Mouse (Mus musculus): ENCODE measurements around the gene Taf12.
"Not testable (repeated sequence)": the region's sequence is repeated elsewhere in the genome, so short reads cannot be mapped to it uniquely, and the experiment has no call there.

The Taf12 gene

DNA sequence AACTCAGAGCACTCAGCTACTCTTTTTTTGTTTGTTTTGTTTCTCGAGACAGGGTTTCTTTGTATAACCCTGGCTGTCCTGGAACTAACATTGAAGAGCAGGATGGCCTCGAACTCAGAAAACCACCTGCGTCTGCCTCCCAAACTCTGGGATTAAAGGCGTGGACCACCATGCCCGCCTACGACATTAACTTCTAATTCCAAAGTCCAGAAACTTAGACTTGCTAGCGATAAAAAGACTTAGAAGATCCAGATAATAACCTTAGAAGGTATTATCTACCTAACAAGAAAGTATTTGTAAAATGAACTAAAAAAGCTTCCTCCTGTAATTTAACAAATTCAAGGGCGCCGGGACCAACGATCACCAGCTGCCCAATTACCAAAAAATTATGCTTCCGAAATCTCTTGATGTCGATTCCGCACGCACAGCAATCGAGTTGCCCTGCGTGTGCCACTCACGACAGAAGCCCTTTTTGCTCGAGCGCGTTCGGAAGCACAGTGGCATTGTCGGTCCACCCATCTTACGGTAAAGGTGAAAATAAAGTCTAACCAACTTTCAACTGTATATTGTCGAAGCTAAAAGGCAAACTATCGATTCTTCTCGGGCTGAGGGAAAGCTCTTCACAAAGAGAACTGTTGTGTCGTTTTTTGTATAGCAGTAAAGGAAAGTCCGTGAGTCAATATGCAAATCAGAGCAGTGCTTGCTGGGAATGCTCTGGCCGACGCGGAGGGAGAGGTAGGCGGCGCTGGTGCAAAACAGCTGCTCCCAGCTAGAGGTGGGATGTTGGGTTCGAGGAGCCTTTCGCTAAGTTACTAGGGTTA is 4.2 kb upstream of the Taf12 start:
- DNase-seq (ENCODE audit: low read depth, low spot score), result peak; percentile 95

DNA sequence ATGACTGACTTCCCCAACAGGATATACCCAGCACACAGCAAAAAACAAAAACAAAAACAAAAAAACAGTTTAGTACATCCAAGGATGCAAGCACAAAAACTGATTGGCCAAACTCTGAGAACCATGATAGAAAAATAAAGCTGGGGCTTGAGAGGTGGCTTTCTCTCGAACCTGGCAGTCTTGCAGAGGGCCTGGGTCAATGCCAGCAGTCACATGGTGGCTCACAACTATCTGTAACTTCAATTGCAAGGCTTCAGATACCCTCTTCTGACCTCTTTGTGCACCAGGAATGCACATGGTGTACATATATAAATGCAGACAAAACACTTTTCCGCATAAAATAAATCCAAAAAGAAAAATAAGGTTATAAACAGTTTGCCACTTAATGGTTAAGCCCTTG is 1.0 kb upstream of the Taf12 start:
- peak; percentile 59 for DNase-seq (ENCODE audit: low read depth, low spot score)

DNA sequence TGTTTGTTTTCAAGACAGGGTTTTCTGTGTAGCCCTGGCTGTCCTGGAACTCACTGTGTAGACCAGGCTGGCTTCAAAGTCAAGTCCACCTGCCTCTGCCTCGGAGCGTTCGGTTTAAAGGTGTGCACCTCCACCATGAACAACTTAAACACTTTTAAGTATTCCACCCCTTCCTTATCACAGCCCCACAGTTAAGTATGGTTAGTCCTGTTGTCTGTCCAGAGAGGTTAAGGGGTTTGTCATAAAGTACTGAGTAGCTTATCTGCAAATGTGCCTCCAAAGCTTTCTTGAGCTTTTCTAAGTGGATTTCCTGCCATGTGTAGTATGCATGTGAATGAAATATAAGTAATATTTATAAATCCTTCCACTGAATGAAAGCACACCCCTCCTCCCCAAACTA is 1.8 kb downstream of the Taf12 start:
- no peak for DNase-seq (ENCODE audit: low read depth, low spot score)

DNA sequence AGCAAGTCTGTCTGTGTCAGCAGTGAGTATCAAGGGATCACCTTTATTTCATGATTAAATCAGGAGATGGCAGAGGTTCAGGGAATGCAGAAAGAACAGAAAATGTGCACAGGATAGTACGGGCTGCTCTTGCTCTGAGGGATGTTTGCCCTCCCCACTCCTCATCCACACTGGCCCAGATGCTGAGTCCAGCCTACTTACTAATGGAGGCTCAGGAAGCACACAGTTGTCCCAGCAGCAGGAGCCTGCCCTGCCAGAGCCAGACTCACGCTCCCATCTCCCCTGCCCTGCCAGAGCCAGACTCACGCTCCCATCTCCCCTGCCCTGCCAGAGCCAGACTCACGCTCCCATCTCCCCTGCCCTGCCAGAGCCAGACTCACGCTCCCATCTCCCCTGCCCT is 14.7 kb downstream of the Taf12 start:
- not testable (repeated sequence) for DNase-seq (ENCODE audit: low read depth, low spot score)

DNA sequence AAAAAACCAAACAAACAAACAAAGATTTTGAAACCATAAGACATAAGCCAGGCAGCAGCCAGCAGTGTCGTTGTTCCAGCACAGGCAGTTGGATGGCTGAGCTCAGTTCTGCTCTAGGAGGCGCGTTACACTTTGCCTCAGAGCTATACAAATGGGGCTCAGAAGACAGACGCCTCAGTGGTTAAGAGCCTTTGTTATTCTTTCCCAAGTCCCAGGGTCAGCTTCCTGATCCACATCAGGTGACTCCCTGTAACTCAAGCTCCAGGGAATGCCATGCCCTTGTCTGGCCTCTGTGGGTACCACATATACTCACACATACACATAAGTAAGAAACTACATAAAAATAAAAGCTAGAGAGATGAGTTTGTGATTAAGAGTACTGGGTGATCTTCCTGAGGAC is 16.9 kb downstream of the Taf12 start:
- no peak for DNase-seq (ENCODE audit: low read depth, low spot score)

DNA sequence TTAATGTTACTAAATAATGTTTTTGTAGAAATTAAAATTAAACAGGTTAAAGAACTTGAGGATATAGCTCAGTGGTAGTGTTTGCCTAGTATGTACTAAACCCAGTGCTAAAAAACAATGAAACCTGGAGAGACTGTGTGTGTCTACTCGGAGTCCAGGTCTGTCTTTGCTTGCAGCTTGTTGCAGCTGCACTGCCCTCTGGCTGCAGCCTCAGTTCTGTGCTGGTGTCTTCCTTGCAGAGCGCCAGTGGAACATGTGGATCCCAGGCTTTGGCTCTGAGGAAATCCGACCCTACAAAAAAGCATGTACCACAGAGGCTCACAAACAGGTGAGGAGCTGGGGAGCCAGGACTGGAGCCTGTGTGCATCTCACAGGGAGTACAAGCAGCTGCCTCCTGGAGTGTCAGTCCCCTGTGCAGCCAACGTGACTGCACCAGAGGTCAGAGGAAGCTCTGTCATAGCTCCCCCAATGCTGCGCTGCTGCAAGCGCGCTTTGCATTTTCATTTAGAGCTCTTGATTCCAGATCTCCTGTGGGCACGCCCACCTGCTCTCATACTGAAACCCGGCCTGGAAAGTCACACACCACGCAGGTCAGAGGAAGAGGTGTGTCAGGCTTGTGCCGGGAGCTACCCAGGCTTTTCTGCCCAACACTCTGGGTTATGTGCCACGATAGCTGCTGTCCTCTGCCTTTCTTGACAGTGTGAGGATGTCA is 17.6 kb downstream of the Taf12 start:
- no peak for DNase-seq (ENCODE audit: low read depth, low spot score)

GRCm38 (mm10) chr4:132292988-132293387 is 18.8 kb downstream of the Taf12 start:
- no peak for DNase-seq (ENCODE audit: low read depth, low spot score)

DNA sequence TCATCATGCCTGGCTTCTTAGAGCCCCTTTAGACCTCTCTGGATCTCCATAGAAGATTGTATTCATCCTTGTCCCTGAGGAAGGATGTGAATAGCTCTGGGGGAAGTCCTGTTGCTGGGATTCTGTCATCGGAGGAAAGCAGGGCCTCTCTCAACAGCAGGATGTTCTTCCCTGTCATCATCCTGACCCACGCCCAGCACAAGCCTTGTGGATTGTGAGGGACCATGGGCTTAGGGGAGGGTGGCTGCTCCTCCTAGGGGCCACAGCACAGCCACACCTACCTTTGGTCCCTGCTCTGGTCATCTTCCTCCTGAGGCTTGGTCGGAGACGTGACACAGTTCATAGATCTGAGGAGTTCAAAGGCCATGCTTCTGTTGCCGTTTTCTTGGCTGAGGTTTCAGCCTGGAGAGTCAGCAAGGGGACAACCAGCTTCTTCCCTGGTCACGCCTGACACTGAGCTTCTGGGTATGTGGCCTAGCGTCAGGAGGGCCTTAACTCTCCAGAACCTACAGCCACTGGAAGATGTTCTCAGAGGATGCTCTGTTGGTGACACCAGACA is 19.6 kb downstream of the Taf12 start:
- no peak for DNase-seq (ENCODE audit: low read depth, low spot score)

- DNase-seq (ENCODE audit: low read depth, low spot score), result no peak
These were observed 21.7 kb downstream of the Taf12 start for GRCm38 (mm10) chr4:132295696-132296390.

DNA sequence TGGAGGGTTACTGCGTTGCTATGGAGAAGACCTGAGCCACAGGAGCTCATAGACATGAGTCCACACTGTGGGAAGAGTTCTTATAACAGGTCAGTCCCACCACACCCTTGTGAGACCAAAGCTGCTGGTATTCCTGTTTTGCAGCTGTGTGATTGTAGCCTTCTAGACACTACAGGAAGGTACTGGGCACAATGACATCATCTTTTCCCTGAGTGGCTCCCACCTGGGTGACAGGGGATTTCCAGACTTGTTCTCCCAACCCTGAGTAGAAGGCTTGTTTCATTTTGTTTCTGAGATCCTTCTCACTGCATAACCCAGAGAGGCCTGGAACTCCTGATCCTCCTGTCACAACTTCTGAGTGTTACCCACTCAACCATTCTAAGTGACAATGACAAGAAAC is 25.7 kb downstream of the Taf12 start:
- no peak for DNase-seq (ENCODE audit: low read depth, low spot score)

GRCm38 (mm10) chr4:132301486-132301885 is 27.3 kb downstream of the Taf12 start:
- no peak for DNase-seq (ENCODE audit: low read depth, low spot score)

DNA sequence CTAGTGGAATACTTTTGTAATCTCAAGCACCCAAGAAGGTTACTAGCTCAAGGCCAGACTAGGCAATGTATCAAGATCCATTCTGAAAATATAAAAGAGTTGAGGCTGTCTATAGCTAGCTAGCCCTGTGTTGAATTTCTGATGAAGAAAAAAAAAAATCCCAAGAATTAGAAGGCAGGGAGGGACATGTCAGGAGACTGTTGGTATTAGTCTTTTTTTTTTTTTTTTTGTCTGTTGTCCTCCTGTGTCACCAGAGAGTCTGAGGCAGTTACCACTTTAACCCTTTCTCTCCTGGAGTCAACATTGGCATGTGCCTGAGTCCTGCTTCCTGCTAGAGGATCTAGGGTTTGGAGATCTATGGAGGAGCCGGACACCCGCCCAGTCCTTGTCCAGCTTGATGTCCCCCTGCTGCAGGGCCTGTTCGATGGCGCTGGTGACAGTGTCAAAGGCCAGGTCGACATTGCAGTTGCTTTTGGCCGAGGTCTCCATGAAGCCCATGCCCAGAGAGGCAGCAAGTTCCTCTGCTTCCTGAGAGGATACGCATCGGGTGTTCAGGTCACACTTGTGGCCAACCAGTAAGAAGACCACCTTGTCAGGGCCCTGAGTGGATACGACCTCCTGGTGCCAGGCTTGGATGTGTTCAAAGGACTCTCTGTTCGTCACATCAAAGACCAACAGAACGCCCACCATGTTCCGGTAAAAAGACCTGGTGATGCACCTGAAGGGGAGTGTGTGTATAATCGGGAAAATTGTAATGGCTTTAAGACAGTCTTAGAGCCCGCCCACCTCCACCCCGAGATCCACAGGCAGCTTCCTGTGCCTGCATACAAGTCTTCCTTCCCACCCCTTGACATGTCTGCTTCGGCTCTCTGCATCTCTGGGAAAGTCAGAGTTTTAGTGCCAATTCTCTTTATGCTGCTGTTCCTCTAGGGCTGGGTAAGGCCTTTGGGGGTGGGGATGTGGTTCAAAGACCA is 28.1 kb downstream of the Taf12 start:
- no peak for DNase-seq (ENCODE audit: low read depth, low spot score)

DNA sequence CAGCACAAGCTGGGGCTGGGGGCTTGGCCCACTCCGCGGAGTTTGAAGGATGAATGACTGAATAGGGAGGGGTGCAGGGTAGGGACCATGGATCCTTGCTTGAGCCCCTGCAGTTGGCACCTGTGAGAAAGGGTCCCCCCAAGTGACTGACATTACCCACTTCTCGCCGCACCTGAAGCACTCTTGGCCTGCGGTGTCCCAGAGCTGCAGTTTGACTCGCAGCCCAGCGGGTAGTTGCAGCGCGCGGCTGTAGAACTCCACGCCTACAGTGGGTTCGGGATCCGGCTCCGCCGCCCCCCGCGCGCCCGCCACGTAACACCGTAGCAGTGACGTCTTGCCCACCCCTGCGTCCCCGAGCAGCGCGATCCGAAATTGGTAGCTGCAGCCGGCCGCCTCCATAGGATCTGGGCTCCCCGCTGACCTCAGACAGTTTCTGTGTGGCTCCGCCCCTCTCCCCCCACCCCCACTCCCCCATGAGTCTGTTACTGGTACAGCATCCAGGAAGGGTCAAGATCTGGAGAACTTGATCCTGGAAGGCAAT is 28.8 kb downstream of the Taf12 start, which contains the start of gene Rab42:
Gene Rab42, minus strand, starts transcription at position 447 of the 541 bp plus-strand sequence.
- DNase-seq (ENCODE audit: low read depth, low spot score), result peak; percentile 39

DNA sequence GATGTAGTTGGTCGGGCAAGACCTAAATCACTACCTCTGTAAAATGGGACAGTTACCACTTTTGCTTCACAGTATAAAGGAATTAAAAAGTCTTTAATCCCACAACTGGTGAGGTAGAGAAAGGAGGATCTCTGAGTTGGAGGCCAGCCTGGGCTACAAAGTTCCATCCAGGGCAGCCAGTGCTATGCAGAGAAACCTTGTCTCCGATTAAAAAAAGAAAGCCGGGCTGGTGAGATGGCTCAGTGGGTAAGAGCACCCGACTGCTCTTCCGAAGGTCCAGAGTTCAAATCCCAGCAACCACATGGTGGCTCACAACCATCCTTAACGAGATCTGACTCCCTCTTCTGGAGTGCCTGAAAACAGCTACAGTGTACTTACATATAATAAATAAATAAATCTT is 29.3 kb downstream of the Taf12 start:
- DNase-seq (ENCODE audit: low read depth, low spot score), result not testable (repeated sequence)

- DNase-seq (ENCODE audit: low read depth, low spot score), result no peak
These were observed 31.1 kb downstream of the Taf12 start for GRCm38 (mm10) chr4:132305276-132305675.

- DNase-seq (ENCODE audit: low read depth, low spot score), result no peak
These were observed 31.8 kb downstream of the Taf12 start for GRCm38 (mm10) chr4:132306004-132306403.

GRCm38 (mm10) chr4:132308437-132309139 is 34.4 kb downstream of the Taf12 start:
- DNase-seq (ENCODE audit: low read depth, low spot score), result peak; percentile 86

- DNase-seq (ENCODE audit: low read depth, low spot score), result no peak
These were observed 35.1 kb downstream of the Taf12 start for GRCm38 (mm10) chr4:132309140-132309848.

- peak; percentile 69 for DNase-seq (ENCODE audit: low read depth, low spot score)
These were observed 35.8 kb downstream of the Taf12 start for GRCm38 (mm10) chr4:132309849-132310472.

All from A20 (cell line).